In the genomic region with DNA sequence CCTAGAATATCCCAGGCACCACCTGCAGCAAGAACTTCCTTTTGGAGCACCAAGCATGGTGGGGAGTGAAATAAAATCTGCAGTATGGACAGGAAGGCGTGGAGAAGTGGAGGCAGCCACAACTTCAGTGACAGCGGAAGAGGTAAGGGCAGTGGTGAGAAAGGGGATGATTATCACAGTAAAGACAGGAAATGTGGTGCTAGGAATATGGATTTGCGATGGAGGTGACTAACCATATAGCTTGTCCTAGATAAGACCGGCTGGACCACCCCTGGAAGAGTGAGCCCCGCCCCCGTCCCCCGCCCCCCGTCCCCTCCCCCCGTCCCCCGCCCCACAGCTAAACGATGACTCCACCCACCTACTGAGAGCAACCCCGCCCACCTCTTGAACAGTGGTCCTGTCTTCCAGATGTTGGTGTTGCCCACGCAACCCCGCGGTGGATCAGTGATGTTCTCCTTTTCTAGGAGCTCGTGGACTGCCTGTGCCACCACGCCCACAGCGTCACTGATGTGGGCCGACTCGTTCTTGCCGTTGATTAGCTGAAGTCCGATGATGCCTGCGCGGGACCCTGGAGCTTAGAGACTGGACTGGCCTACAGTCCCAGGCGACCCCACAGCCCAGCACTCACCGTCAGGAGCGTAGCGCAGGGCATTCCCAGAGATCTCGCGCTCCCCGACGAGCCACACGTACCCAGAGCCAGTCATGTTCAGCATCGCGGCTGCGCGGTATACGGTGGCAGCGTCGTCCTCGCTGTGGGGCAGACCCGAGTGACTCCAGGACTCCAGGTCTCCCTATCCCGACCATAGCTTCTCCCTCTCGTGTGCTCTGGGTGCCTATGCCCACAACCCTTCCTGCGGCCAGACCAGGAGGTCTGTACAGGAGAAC, we compare ENCODE assay signal across 8 mouse cellular contexts. TPM values are rescaled to one million over a fixed set of nuclear protein-coding genes. Genes with fewer than 3 reads are reported as not detected.
DNase-seq lines count a peak whose midpoint lies in the region; ATAC-seq and TF ChIP-seq lines count a peak whose summit lies in the region.

No protein-coding gene starts in this region.

- no peak overlapping the region for H3K27ac ChIP-seq in bone marrow, adult 2 months (ENCODE audit: control insufficient read depth, insufficient read depth, low read depth, low read length, poor library complexity)
- no peak overlapping the region for H3K27ac ChIP-seq in limb, embryonic 13.5 days
- H3K27ac ChIP-seq in midbrain, embryonic 15.5 days = peak overlapping the region; percentile 73

- peak overlapping the region; percentile 86 for H3K4me2 ChIP-seq in limb, embryonic 13.5 days (replicated peaks)
- peak overlapping the region; percentile 77 for H3K4me2 ChIP-seq in midbrain, embryonic 15.5 days

- intact Hi-C loops in left cerebral cortex, postnatal 36 days (cut with DNase I) = no loop called here

- peaks cover 80% of the 10 kb centered on the region for H3K27me3 ChIP-seq in limb, embryonic 13.5 days
- H3K27me3 ChIP-seq in midbrain, embryonic 15.5 days (replicated peaks) = peaks cover 41% of the 10 kb centered on the region

- TF ChIP-seq POLR2A in bone marrow, adult 2 months (IDR thresholded peaks at IDR 0.05; ENCODE audit: borderline replicate concordance, control insufficient read depth, low read depth, low read length) = 0 out of 2 replicates have a peak, but pooled peaks have one; percentile 12

- no peaks in the 10 kb centered on the region for H3K9me3 ChIP-seq in limb, embryonic 13.5 days
- H3K9me3 ChIP-seq in midbrain, embryonic 15.5 days = no peaks in the 10 kb centered on the region

- H3K9ac ChIP-seq in limb, embryonic 13.5 days = peak overlapping the region; percentile 59
- H3K9ac ChIP-seq in midbrain, embryonic 15.5 days = peak overlapping the region; percentile 62

- no peak overlapping the region for H3K4me3 ChIP-seq in bone marrow, adult 2 months (replicated peaks; ENCODE audit: control insufficient read depth, low read depth, low read length)
- peak overlapping the region; percentile 50 for H3K4me3 ChIP-seq in limb, embryonic 13.5 days
- peak overlapping the region; percentile 44 for H3K4me3 ChIP-seq in midbrain, embryonic 15.5 days

- H3K4me1 ChIP-seq in bone marrow, adult 2 months (ENCODE audit: control insufficient read depth, insufficient read depth, low read length) = no peaks in the 10 kb centered on the region
- H3K4me1 ChIP-seq in limb, embryonic 13.5 days = peaks cover 5% of the 10 kb centered on the region; the same call in 1 of the 2 replicates
- peaks cover 17% of the 10 kb centered on the region for H3K4me1 ChIP-seq in midbrain, embryonic 15.5 days

- ATAC-seq in limb, embryonic 13.5 days (ENCODE audit: low FRiP score, low read depth) = peak; percentile 48
- ATAC-seq in midbrain, embryonic 15.5 days (replicated peaks) = peak; percentile 88

- TF ChIP-seq CTCF in bone marrow, adult 2 months (IDR thresholded peaks at IDR 0.05; ENCODE audit: control insufficient read depth, insufficient read depth, low read length) = no peak

- 2% methylated on average over 45 of the region's 45 CpGs for WGBS in bone marrow, adult 2 months
- WGBS in limb, embryonic 13.5 days = 2% methylated on average over 37 of the region's 45 CpGs
- 1% methylated on average over 45 of the region's 45 CpGs for WGBS in midbrain, embryonic 15.5 days

- no peaks in the 10 kb centered on the region for H3K36me3 ChIP-seq in limb, embryonic 13.5 days
- peaks cover 7% of the 10 kb centered on the region; the same call in 1 of the 2 replicates for H3K36me3 ChIP-seq in midbrain, embryonic 15.5 days (replicated peaks)

- peak; percentile 49 to 64 for DNase-seq in layer of hippocampus, postnatal 10 days (ENCODE audit: low spot score in 2 of 2)
- no peak for DNase-seq in layer of hippocampus, adult 18-20 months (ENCODE audit: low spot score in 2 of 2)
- peak; percentile 40 for DNase-seq in forelimb bud, embryonic 11.5 days (ENCODE audit: low read depth, low spot score)
- DNase-seq in spleen, adult 18-20 months = no peak
- no peak for DNase-seq in left cerebral cortex, postnatal 36 days (ENCODE audit: low spot score in 2 of 2)

RNA-seq across cellular contexts. Expression of a gene that starts 14.1 kb away (rescaled TPM):
- 100 to 1,000 TPM; 345 to 348 TPM for total RNA-seq in layer of hippocampus, postnatal 10 days (2021)
- total RNA-seq in layer of hippocampus, adult 18-20 months (2021) = 100 to 1,000 TPM; 393 to 422 TPM
- polyA plus RNA-seq in bone marrow, adult 2 months (2011; ENCODE audit: insufficient read depth, insufficient read length, low replicate concordance, missing spikeins) = 5.0 TPM in 1 of 2 replicates, not detected in the other
- 0.61 and 0.97 TPM in 2 replicates for polyA plus RNA-seq in limb, embryonic 13.5 days (2015; fragmentation: Nextera tagmentation; extraction: Ambion mirVana)
- 49.1 and 51.5 TPM in 2 replicates for polyA plus RNA-seq in midbrain, embryonic 15.5 days (2015; fragmentation: Nextera tagmentation; extraction: Ambion mirVana)
- total RNA-seq in left cerebral cortex, postnatal 36 days (2021) = 100 to 1,000 TPM; 451 to 471 TPM

RNA-seq across cellular contexts. Expression of a gene that starts 15.2 kb away (rescaled TPM):
- total RNA-seq in layer of hippocampus, postnatal 10 days (2021) = not detected
- total RNA-seq in layer of hippocampus, adult 18-20 months (2021) = not detected
- not detected in 2 replicates for polyA plus RNA-seq in bone marrow, adult 2 months (2011; ENCODE audit: insufficient read depth, insufficient read length, low replicate concordance, missing spikeins)
- not detected in 2 replicates for polyA plus RNA-seq in limb, embryonic 13.5 days (2015; fragmentation: Nextera tagmentation; extraction: Ambion mirVana)
- 0.14 and 0.23 TPM in 2 replicates for polyA plus RNA-seq in midbrain, embryonic 15.5 days (2015; fragmentation: Nextera tagmentation; extraction: Ambion mirVana)
- total RNA-seq in left cerebral cortex, postnatal 36 days (2021) = not detected

RNA-seq across cellular contexts. Expression of a gene that starts 17.0 kb away (rescaled TPM):
- not detected for total RNA-seq in layer of hippocampus, postnatal 10 days (2021)
- not detected for total RNA-seq in layer of hippocampus, adult 18-20 months (2021)
- polyA plus RNA-seq in bone marrow, adult 2 months (2011; ENCODE audit: insufficient read depth, insufficient read length, low replicate concordance, missing spikeins) = not detected in 2 replicates
- polyA plus RNA-seq in limb, embryonic 13.5 days (2015; fragmentation: Nextera tagmentation; extraction: Ambion mirVana) = not detected in 2 replicates
- polyA plus RNA-seq in midbrain, embryonic 15.5 days (2015; fragmentation: Nextera tagmentation; extraction: Ambion mirVana) = not detected in 2 replicates
- total RNA-seq in left cerebral cortex, postnatal 36 days (2021) = not detected

RNA-seq across cellular contexts. Expression of a gene that starts 27.2 kb away (rescaled TPM):
- total RNA-seq in layer of hippocampus, postnatal 10 days (2021) = 10 to 100 TPM; 51.3 to 59.8 TPM
- 10 to 100 TPM; 59.6 to 62.4 TPM for total RNA-seq in layer of hippocampus, adult 18-20 months (2021)
- 25.9 and 33.0 TPM in 2 replicates for polyA plus RNA-seq in bone marrow, adult 2 months (2011; ENCODE audit: insufficient read depth, insufficient read length, low replicate concordance, missing spikeins)
- polyA plus RNA-seq in limb, embryonic 13.5 days (2015; fragmentation: Nextera tagmentation; extraction: Ambion mirVana) = 54.5 and 60.2 TPM in 2 replicates
- 44.3 and 50.3 TPM in 2 replicates for polyA plus RNA-seq in midbrain, embryonic 15.5 days (2015; fragmentation: Nextera tagmentation; extraction: Ambion mirVana)
- total RNA-seq in left cerebral cortex, postnatal 36 days (2021) = 10 to 100 TPM; 57.0 to 63.7 TPM

RNA-seq across cellular contexts. Expression of a gene that starts 32.6 kb away (rescaled TPM):
- 10 to 100 TPM; 82.8 to 85.3 TPM for total RNA-seq in layer of hippocampus, postnatal 10 days (2021)
- total RNA-seq in layer of hippocampus, adult 18-20 months (2021) = 10 to 100 TPM; 79.8 to 84.4 TPM
- 20.1 and 34.3 TPM in 2 replicates for polyA plus RNA-seq in bone marrow, adult 2 months (2011; ENCODE audit: insufficient read depth, insufficient read length, low replicate concordance, missing spikeins)
- polyA plus RNA-seq in limb, embryonic 13.5 days (2015; fragmentation: Nextera tagmentation; extraction: Ambion mirVana) = 150 and 154 TPM in 2 replicates
- 153 and 157 TPM in 2 replicates for polyA plus RNA-seq in midbrain, embryonic 15.5 days (2015; fragmentation: Nextera tagmentation; extraction: Ambion mirVana)
- total RNA-seq in left cerebral cortex, postnatal 36 days (2021) = 10 to 100 TPM; 78.9 to 82.8 TPM

Comparison
In these comparisons a context has a peak if more than half of its experiments do, and no peak if none do; other contexts are left out.
1. DNase-seq: peak in layer of hippocampus, postnatal 10 days (2 of 2) and forelimb bud, embryonic 11.5 days (single experiment); none in layer of hippocampus, adult 18-20 months (0 of 2), spleen, adult 18-20 months (0 of 2) and left cerebral cortex, postnatal 36 days (0 of 2).